Mouse (Mus musculus) midbrain, postnatal 0 days (tissue): Measurements from ENCODE around the gene Gdf2. TPM values are rescaled to one million over a fixed set of nuclear protein-coding genes. Genes with fewer than 3 reads are reported as not detected.

Experiments used
- ATAC-seq: fragments of 200-750 bp; cut with Nextera tagmentation; 2 replicates; pipeline ENCODE4 v1.8.0; 2017; ENCODE audit warnings: moderate number of reproducible peaks, mild to moderate bottlenecking, moderate TSS enrichment, moderate library complexity; ENCODE audit not compliant: low FRiP score
- DNase-seq: peaks from one replicate; pipeline ENCODE4 v3.0.0-alpha.2; 2015; ENCODE audit warnings: low spot score
- H3K27ac ChIP-seq: fragments of 300-500 bp; sonication (generic); 2 replicates; pipeline ENCODE4 v1.5.1; 2014; ENCODE audit warnings: low read depth, mild to moderate bottlenecking, low read length, mixed read lengths
- H3K27me3 ChIP-seq: fragments of 300-500 bp; sonication (generic); 2 replicates; pipeline ENCODE4 v1.6.1; 2014; ENCODE audit warnings: low read length, control low read depth, mixed read lengths; ENCODE audit not compliant: insufficient read depth
- H3K36me3 ChIP-seq: fragments of 300-500 bp; sonication (generic); 2 replicates; pipeline ENCODE4 v1.6.1; 2014; ENCODE audit warnings: low read length, control low read depth, mixed read lengths; ENCODE audit not compliant: insufficient read depth
- H3K4me1 ChIP-seq: fragments of 300-500 bp; sonication (generic); 2 replicates; pipeline ENCODE4 v1.6.1; 2014; ENCODE audit warnings: mild to moderate bottlenecking, control low read depth, antibody characterized with exemption, low read length, mixed read lengths; ENCODE audit not compliant: insufficient read depth
- H3K4me2 ChIP-seq: fragments of 300-500 bp; sonication (generic); 2 replicates; pipeline ENCODE4 v1.6.1; 2014; ENCODE audit warnings: low read depth, mild to moderate bottlenecking, low read length, mixed read lengths; ENCODE audit not compliant: poor library complexity, severe bottlenecking
- H3K4me3 ChIP-seq: fragments of 300-500 bp; sonication (generic); 2 replicates; pipeline ENCODE4 v1.5.1; 2014; ENCODE audit warnings: low read depth, mild to moderate bottlenecking, low read length, moderate library complexity
- H3K9ac ChIP-seq: fragments of 300-500 bp; sonication (generic); replicated peaks from 2 replicates; pipeline ENCODE4 v1.6.1; 2014; ENCODE audit warnings: mild to moderate bottlenecking, low read length, moderate library complexity, mixed read lengths; ENCODE audit not compliant: poor library complexity, severe bottlenecking
- H3K9me3 ChIP-seq: fragments of 300-500 bp; sonication (generic); 2 replicates; pipeline ENCODE4 v1.6.1; 2016; ENCODE audit warnings: low read length, control low read depth
- CTCF ChIP-seq: IDR thresholded peaks from 2 replicates; pipeline ENCODE4 v1.5.1; 2016; ENCODE audit warnings: antibody characterized with exemption, mild to moderate bottlenecking
- WGBS: fragments of 180-500 bp; shearing (Covaris S2); extraction: QIAGEN DNeasy Blood & Tissue Kit; methylation state at CpG from one replicate; pipeline ENCODE4 v1.1.7; 2014; 5-methylcytosine and 5-hydroxymethylcytosine counted together
- polyA plus RNA-seq: library from polyadenylated mRNA; unstranded; fragments of >200 nt; fragmentation: Nextera tagmentation; extraction: Ambion mirVana; gene quantifications from 2 replicates; pipeline ENCODE4 v1.2.1, GENCODE M21; 2015
- total RNA-seq: library from RNA; depleted of rRNA; stranded (reverse); fragments of >200 nt; gene quantifications from 2 replicates; pipeline ENCODE4 v1.2.3, GENCODE M21; 2014; rRNA removed

The Gdf2 gene
- total and polyA plus RNA-seq, 2 experiments from 2014 or later = 0.11 TPM; not detected in 1

DNA sequence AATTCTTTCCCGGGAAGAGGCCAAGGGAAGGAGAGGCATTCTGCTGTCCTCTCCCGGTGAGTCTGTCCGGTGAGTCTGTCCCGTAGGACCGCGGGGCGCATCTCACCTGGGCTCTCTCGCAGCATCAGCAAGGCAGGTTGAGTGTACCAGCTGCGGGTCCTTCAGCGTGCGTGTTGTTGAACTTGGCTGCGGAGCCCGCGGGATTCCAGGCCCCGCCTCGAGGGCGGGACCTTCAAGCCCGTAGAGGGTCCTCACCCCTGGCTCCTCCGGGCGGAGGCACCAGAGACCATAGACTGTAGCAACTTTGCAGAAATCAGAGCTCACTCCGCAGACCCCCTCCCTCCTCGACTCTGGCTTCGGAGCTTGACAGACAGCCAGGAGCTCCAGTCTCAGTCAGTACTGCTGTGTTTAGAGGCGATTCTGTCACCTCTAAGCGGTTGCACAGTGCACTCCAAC is 37.8 kb downstream of the Gdf2 start, which contains the start of gene Zfp488:
TSS of gene Zfp488 (minus strand) at position 161 of the 456 bp plus-strand sequence.
- ATAC-seq (peak; percentile 66; the same call in 1 of the 2 replicates), DNase-seq (peak; percentile 55)
- peak within 1 kb of the TSS; percentile 55 for H3K4me2 ChIP-seq
- H3K36me3 ChIP-seq = no peaks in the 10 kb centered on the region
- H3K9ac ChIP-seq = peak within 1 kb of the TSS; percentile 44
- H3K27ac ChIP-seq = no peak within 1 kb of the TSS
- no peak for TF ChIP-seq CTCF
- peak within 1 kb of the TSS; percentile 35 for H3K4me3 ChIP-seq
- H3K9me3 ChIP-seq = no peaks in the 10 kb centered on the region
- H3K4me1 ChIP-seq = no peaks in the 10 kb centered on the region
- no peaks in the 10 kb centered on the region for H3K27me3 ChIP-seq
- WGBS = 1% methylated on average over 25 of the region's 25 CpGs

DNA sequence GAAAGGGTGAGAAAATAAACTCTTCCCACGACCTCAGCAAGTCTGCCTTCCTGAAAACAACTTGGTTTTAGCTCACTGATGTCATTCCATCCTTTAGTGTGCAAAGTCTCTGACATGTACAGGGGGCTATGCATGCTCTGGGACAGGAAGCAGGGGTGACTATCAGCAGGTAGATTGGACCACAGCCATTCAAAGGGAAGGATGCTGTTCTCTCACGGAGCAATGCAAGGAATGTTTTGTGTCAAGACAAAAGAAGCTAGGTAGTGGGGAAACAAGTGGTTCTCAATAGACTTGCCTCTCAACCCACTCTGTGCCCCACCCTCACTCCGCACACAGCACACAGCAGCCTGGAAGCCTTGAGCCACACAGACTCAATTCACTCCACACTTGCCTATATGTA is 48.4 kb downstream of the Gdf2 start:
- DNase-seq (no peak), ATAC-seq (no peak)
- no peak for TF ChIP-seq CTCF
- no peak overlapping the region for H3K27ac ChIP-seq
- no peaks in the 10 kb centered on the region for H3K4me1 ChIP-seq
- no peaks in the 10 kb centered on the region for H3K9me3 ChIP-seq
- H3K36me3 ChIP-seq = no peaks in the 10 kb centered on the region
- H3K27me3 ChIP-seq = no peaks in the 10 kb centered on the region
- 51% methylated on average over 3 of the region's 3 CpGs for WGBS
- H3K9ac ChIP-seq = no peak overlapping the region
- H3K4me2 ChIP-seq = no peak overlapping the region
- H3K4me3 ChIP-seq = no peak overlapping the region

DNA sequence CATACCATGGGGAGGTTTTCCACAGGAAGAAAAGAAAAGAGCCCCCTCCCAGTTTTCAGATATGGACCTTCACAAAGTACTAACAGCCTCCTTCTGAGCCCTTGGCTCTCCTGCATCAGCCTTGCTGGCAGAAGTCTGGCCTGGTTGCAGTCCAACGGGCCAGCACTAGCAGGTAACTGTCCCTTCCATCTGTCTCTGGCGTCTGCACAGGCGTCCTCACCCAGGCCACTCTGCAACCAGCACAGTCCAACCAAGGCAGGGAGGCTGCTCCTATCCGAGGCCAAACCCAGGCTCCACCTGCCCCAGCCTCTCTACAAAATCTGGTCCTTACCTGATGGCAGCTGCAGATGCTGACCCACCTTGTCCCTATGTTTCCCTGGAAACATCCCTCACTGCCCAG is 51.1 kb downstream of the Gdf2 start:
- H3K9me3 ChIP-seq = no peaks in the 10 kb centered on the region
- 78% methylated on average over 4 of the region's 4 CpGs for WGBS
- H3K4me2 ChIP-seq = no peak overlapping the region
- H3K36me3 ChIP-seq = no peaks in the 10 kb centered on the region
- no peak overlapping the region for H3K4me3 ChIP-seq
- H3K27ac ChIP-seq = no peak overlapping the region
- no peaks in the 10 kb centered on the region for H3K27me3 ChIP-seq
- H3K4me1 ChIP-seq = no peaks in the 10 kb centered on the region
- DNase-seq (no peak), ATAC-seq (no peak)
- H3K9ac ChIP-seq = no peak overlapping the region
- TF ChIP-seq CTCF = no peak

DNA sequence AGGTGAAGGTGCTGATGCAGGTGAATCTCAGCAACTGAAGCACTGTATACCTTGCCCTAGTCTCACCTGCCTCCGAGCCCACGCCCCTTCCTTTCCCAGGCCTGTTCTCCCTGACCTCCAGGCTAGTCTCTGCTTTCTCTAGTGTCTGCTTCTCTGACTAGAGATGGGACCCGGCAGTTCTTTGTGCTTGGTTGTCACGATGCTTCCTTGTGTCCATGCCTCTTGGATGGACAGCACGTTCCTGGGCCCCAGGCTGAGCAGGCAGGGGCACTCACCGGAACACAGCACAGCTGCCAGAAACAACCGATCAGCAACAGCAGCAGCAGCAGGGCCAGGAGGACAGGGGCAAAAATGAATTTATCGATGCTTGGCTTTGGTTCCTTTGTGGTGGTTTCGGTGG is 52.2 kb downstream of the Gdf2 start:
- WGBS = 93% methylated on average over 9 of the region's 9 CpGs

DNA sequence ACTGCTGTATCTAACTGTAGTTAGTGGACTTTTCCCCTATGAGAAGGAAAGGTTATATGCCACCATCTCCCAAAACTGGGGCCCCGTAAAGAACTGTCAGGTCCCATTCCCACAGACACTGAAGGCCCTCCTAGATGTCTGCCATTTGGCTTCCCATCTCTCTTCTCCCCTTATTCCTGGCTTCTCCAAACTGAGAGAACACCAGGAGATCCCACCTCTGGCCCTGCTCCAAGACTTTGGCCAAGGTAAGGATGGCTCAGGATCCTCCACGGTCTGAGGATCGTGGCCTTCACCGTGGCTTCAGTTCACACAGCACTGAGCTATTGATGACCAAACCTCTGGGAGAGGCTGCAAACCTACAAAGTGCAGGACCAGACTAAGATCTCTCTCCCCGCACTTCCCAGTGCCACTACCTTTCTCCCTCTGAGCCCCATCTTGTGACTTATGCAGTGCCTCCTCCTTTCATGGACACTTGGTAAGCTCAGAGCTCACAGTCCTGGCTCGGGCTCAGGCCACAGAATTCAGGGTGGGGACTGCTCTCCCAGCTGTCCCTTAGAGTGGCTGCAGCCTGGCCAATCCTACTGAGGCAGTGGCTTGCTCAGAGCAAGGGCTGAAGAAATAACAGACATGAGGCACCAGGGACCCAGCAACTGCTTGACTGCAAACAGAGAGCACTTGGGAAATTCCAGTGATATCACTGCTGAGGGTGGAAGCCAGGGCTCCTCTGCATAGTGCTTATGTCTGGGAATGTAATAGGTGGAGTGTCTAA is 52.9 kb downstream of the Gdf2 start:
- WGBS = 89% methylated on average over 6 of the region's 6 CpGs
- no peaks in the 10 kb centered on the region for H3K27me3 ChIP-seq
- no peak for DNase-seq
- H3K4me2 ChIP-seq = no peak overlapping the region
- TF ChIP-seq CTCF = no peak
- no peak overlapping the region for H3K9ac ChIP-seq
- ATAC-seq = no peak
- H3K9me3 ChIP-seq = no peaks in the 10 kb centered on the region
- no peaks in the 10 kb centered on the region for H3K36me3 ChIP-seq
- H3K4me1 ChIP-seq = no peaks in the 10 kb centered on the region
- H3K27ac ChIP-seq = no peak overlapping the region
- no peak overlapping the region for H3K4me3 ChIP-seq

More for the DNA sequence above, 52.2 kb downstream of the Gdf2 start:
- no peaks in the 10 kb centered on the region for H3K9me3 ChIP-seq
- no peak for DNase-seq
- H3K27me3 ChIP-seq = no peaks in the 10 kb centered on the region
- no peak overlapping the region for H3K4me2 ChIP-seq
- H3K4me3 ChIP-seq = no peak overlapping the region
- H3K9ac ChIP-seq = no peak overlapping the region
- no peak for TF ChIP-seq CTCF
- ATAC-seq = no peak
- no peak overlapping the region for H3K27ac ChIP-seq
- no peaks in the 10 kb centered on the region for H3K4me1 ChIP-seq
- no peaks in the 10 kb centered on the region for H3K36me3 ChIP-seq

Other genes with a start within 250 kb of the Gdf2 start
- gene Gdf10, start 17.5 kb upstream of the Gdf2 start, total RNA-seq = 5.3 and 13.3 TPM in 2 replicates
- 3.2 and 3.7 TPM in 2 replicates for gene Gdf10, start 17.5 kb upstream of the Gdf2 start, polyA plus RNA-seq
- gene Rbp3, start 13.0 kb downstream of the Gdf2 start, total RNA-seq = 0.16 and 0.47 TPM in 2 replicates
- gene Rbp3, start 13.0 kb downstream of the Gdf2 start, polyA plus RNA-seq = 0.07 and 0.31 TPM in 2 replicates
- gene Zfp488, start 37.7 kb downstream of the Gdf2 start, total RNA-seq = 4.7 and 4.9 TPM in 2 replicates
- 0.80 and 0.98 TPM in 2 replicates for gene Zfp488, start 37.7 kb downstream of the Gdf2 start, polyA plus RNA-seq
- gene Gm30083, start 74.1 kb downstream of the Gdf2 start, total RNA-seq = not detected in 2 replicates
- not detected in 2 replicates for gene Gm30083, start 74.1 kb downstream of the Gdf2 start, polyA plus RNA-seq
- gene Gm5460, start 75.7 kb downstream of the Gdf2 start, total RNA-seq = not detected in 2 replicates
- not detected in 2 replicates for gene Gm5460, start 75.7 kb downstream of the Gdf2 start, polyA plus RNA-seq
- not detected in 2 replicates for gene Antxrl, start 111.7 kb downstream of the Gdf2 start, total RNA-seq
- not detected in 2 replicates for gene Antxrl, start 111.7 kb downstream of the Gdf2 start, polyA plus RNA-seq
- gene Anxa8, start 144.9 kb downstream of the Gdf2 start, total RNA-seq = 0.24 and 0.93 TPM in 2 replicates
- 0.73 and 0.77 TPM in 2 replicates for gene Anxa8, start 144.9 kb downstream of the Gdf2 start, polyA plus RNA-seq
- not detected in 2 replicates for gene A630023A22Rik, start 161.7 kb downstream of the Gdf2 start, total RNA-seq
- not detected in 2 replicates for gene A630023A22Rik, start 161.7 kb downstream of the Gdf2 start, polyA plus RNA-seq
- 0.09 and 0.33 TPM in 2 replicates for gene Npy4r, start 211.4 kb downstream of the Gdf2 start, total RNA-seq
- gene Npy4r, start 211.4 kb downstream of the Gdf2 start, polyA plus RNA-seq = 0.10 and 0.21 TPM in 2 replicates